Mouse (Mus musculus): ENCODE measurements around the gene Swsap1. TPM values are rescaled to one million over a fixed set of nuclear protein-coding genes. Genes with fewer than 3 reads are reported as not detected.

The Swsap1 gene
- polyA plus RNA-seq, 1 experiment: 8.9 TPM

DNA sequence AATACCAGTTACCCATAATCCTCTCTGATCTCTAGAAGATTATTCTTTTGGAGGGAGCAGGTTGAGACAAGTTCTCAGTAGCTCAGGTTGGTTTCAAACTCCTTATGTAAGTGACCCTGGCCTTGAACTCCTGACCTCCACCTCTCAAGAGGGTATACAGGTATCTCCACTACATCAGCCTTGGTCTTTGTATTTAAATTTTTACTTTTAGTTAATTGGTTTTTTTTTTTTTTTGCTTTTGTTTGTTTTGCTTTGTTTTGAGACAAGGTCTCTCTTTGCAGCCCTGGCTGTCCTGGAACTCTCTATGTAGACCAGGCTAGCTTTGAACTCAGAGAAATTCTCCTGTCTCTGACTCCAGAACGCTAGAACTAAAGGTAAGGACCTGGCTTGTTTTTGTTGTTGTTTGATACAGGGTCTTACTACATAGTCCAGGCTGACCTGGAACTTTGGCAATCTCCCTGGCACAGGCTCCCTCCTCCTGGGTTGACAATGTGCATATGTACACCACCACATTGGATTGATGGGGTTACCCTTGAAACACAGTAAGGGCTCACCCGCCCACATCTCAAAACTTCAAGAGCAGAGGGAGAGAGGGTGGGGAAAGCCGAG is 32.0 kb upstream of the Swsap1 start:
- Histone ChIP-seq H3K27me3 (ENCODE audit: control insufficient read depth, insufficient read depth, insufficient read length) (no peaks in the 10 kb centered on the region), H3K4me3 (no peak overlapping the region), H3K36me3 (ENCODE audit: control insufficient read depth, insufficient read depth) (no peaks in the 10 kb centered on the region), H3K4me2 (ENCODE audit: low read depth) (peak overlapping the region; percentile 37), H3ac (ENCODE audit: control insufficient read depth, insufficient read length) (no peak overlapping the region), H3K79me2 (ENCODE audit: control insufficient read depth, insufficient read depth) (no peaks in the 10 kb centered on the region)
- TF ChIP-seq E2F4 (IDR thresholded peaks at IDR 0.05; ENCODE audit: insufficient read depth) (no peak), MAX (IDR thresholded peaks at IDR 0.05; ENCODE audit: low read depth) (no peak), TCF3 (IDR thresholded peaks at IDR 0.05; ENCODE audit: insufficient read length, low read depth) (no peak), MYOG (IDR thresholded peaks at IDR 0.05; ENCODE audit: control insufficient read depth in 1 of 3, insufficient read depth in 1 of 3, insufficient read length in 2 of 3, low read depth in 2 of 3) (no peak), POLR2A (IDR thresholded peaks at IDR 0.05; ENCODE audit: insufficient read length, low read depth) (no peak), USF1 (IDR thresholded peaks at IDR 0.05; ENCODE audit: low read depth) (no peak), MYOD1 (IDR thresholded peaks at IDR 0.05; ENCODE audit: control insufficient read depth in 1 of 3, insufficient read length in 2 of 3, low read depth in 2 of 3) (no peak), REST (IDR thresholded peaks at IDR 0.05; ENCODE audit: insufficient read depth, insufficient read length) (no peak), TCF12 (IDR thresholded peaks at IDR 0.05; ENCODE audit: insufficient read depth, poor library complexity, severe bottlenecking) (no peak), CEBPB (IDR thresholded peaks at IDR 0.05; ENCODE audit: insufficient read depth, poor library complexity, severe bottlenecking) (no peak), POLR2AphosphoS2 (IDR thresholded peaks at IDR 0.05; ENCODE audit: insufficient read length, low read depth) (no peak), SRF (IDR thresholded peaks at IDR 0.05; ENCODE audit: control insufficient read depth, insufficient read length, low read depth) (no peak)

DNA sequence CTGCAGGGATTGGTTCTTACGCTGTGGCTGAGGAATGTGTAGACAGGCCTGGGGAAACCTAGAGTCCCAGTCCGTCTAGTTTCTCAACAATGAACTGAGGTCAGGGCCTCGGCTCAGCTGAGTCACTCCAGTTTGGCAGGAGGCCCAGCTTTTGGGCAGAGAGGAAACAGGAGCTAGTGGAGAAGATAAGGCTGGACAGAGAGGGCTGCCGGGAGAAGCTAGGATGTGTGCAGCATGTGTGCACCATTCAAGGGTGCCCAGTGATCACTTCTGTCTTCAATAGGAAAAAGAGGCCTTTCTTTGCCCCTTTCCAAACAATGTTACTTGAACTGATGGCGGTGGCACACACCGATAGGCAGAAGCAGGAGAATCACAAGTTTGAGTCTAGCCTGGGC is 31.5 kb upstream of the Swsap1 start:
- no peak overlapping the region for H3K4me3 ChIP-seq
- H3K36me3 ChIP-seq (ENCODE audit: control insufficient read depth, insufficient read depth): no peaks in the 10 kb centered on the region
- no peak for TF ChIP-seq TCF3 (IDR thresholded peaks at IDR 0.05; ENCODE audit: insufficient read length, low read depth)
- no peak for TF ChIP-seq MAX (IDR thresholded peaks at IDR 0.05; ENCODE audit: low read depth)
- no peak for TF ChIP-seq USF1 (IDR thresholded peaks at IDR 0.05; ENCODE audit: low read depth)
- TF ChIP-seq CEBPB (IDR thresholded peaks at IDR 0.05; ENCODE audit: insufficient read depth, poor library complexity, severe bottlenecking): peak; percentile 37
- no peak for TF ChIP-seq MYOG (IDR thresholded peaks at IDR 0.05; ENCODE audit: control insufficient read depth in 1 of 3, insufficient read depth in 1 of 3, insufficient read length in 2 of 3, low read depth in 2 of 3)
- no peak for TF ChIP-seq TCF12 (IDR thresholded peaks at IDR 0.05; ENCODE audit: insufficient read depth, poor library complexity, severe bottlenecking)
- no peak for TF ChIP-seq REST (IDR thresholded peaks at IDR 0.05; ENCODE audit: insufficient read depth, insufficient read length)
- TF ChIP-seq MYOD1 (IDR thresholded peaks at IDR 0.05; ENCODE audit: control insufficient read depth in 1 of 3, insufficient read length in 2 of 3, low read depth in 2 of 3): no peak
- no peaks in the 10 kb centered on the region for H3K79me2 ChIP-seq (ENCODE audit: control insufficient read depth, insufficient read depth)
- no peak overlapping the region for H3ac ChIP-seq (ENCODE audit: control insufficient read depth, insufficient read length)
- H3K4me2 ChIP-seq (ENCODE audit: low read depth): peak overlapping the region; percentile 14
- H3K27me3 ChIP-seq (ENCODE audit: control insufficient read depth, insufficient read depth, insufficient read length): no peaks in the 10 kb centered on the region

DNA sequence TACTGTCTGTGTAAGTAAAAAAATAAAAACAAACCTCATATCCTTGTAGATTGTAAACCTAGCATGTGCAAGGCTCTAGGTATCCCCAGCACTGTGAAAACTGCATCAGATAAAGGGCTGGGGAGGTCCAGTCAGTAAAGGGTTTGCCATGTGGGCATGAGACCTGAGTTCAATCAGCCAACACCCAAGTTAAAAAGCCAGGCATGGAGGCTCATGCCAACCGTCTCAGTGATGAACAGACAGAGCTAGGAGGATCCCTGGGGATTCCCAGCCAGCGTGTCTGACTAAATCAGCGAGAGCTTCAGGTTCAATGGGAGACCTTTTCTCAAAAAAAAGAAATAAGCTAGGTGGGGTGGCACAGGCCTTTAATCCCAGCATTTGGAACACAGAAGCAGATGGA is 30.5 kb upstream of the Swsap1 start:
- Histone ChIP-seq H3K4me3 (no peak overlapping the region), H3K4me2 (ENCODE audit: low read depth) (no peak overlapping the region), H3K27me3 (ENCODE audit: control insufficient read depth, insufficient read depth, insufficient read length) (no peaks in the 10 kb centered on the region), H3ac (ENCODE audit: control insufficient read depth, insufficient read length) (no peak overlapping the region), H3K36me3 (ENCODE audit: control insufficient read depth, insufficient read depth) (no peaks in the 10 kb centered on the region), H3K79me2 (ENCODE audit: control insufficient read depth, insufficient read depth) (no peaks in the 10 kb centered on the region)
- TF ChIP-seq MAX (IDR thresholded peaks at IDR 0.05; ENCODE audit: low read depth) (no peak), REST (IDR thresholded peaks at IDR 0.05; ENCODE audit: insufficient read depth, insufficient read length) (no peak), SRF (IDR thresholded peaks at IDR 0.05; ENCODE audit: control insufficient read depth, insufficient read length, low read depth) (no peak), TCF12 (IDR thresholded peaks at IDR 0.05; ENCODE audit: insufficient read depth, poor library complexity, severe bottlenecking) (no peak), POLR2AphosphoS2 (IDR thresholded peaks at IDR 0.05; ENCODE audit: insufficient read length, low read depth) (no peak), MYOD1 (IDR thresholded peaks at IDR 0.05; ENCODE audit: control insufficient read depth in 1 of 3, insufficient read length in 2 of 3, low read depth in 2 of 3) (no peak), MYOG (IDR thresholded peaks at IDR 0.05; ENCODE audit: control insufficient read depth in 1 of 3, insufficient read depth in 1 of 3, insufficient read length in 2 of 3, low read depth in 2 of 3) (no peak), TCF3 (IDR thresholded peaks at IDR 0.05; ENCODE audit: insufficient read length, low read depth) (no peak), E2F4 (IDR thresholded peaks at IDR 0.05; ENCODE audit: insufficient read depth) (no peak)

DNA sequence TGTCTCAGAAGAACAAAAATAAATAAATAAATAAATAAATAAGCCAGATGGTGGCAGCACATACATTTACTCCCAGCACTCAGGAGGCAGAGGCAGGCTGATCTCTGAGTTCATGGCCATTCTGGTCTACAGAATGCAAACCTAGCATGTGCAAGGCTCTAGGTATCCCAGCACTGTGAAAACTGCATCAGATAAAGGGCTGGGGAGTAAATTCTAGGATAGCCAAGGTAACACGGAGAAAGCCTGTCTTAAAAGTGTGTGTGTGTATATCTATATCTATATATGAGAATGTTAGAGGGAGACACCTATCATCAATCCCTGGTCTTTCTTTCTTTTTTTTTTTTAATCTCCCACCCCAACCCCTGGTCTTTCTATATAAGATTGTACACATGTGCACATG is 30.0 kb upstream of the Swsap1 start:
- no peaks in the 10 kb centered on the region for H3K27me3 ChIP-seq (ENCODE audit: control insufficient read depth, insufficient read depth, insufficient read length)
- no peaks in the 10 kb centered on the region for H3K36me3 ChIP-seq (ENCODE audit: control insufficient read depth, insufficient read depth)
- TF ChIP-seq SRF (IDR thresholded peaks at IDR 0.05; ENCODE audit: control insufficient read depth, insufficient read length, low read depth) (no peak), POLR2AphosphoS2 (IDR thresholded peaks at IDR 0.05; ENCODE audit: insufficient read length, low read depth) (no peak)
- H3K4me2 ChIP-seq (ENCODE audit: low read depth): peak overlapping the region; percentile 90
- no peak overlapping the region for H3ac ChIP-seq (ENCODE audit: control insufficient read depth, insufficient read length)
- H3K79me2 ChIP-seq (ENCODE audit: control insufficient read depth, insufficient read depth): no peaks in the 10 kb centered on the region
- H3K4me3 ChIP-seq: no peak overlapping the region

DNA sequence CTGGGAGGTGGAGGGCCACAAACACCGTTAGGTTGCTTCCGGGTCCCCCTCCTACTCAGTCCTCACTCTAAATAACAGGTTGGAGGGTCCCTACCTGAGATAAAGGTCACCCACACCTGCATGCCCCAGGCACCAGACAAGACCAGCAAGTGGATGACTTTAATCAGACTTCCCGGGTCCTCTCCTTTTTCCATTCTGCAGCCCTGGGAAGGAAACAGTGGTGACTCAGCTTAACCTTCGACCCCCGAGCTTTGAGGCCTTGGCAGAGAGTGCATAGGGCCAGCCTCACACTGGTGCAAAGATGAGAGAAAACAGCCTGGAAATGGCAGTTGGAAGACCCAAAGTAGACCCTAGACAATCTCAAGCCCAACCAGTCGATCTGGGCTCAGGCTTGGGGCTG is 29.4 kb upstream of the Swsap1 start:
- H3K27me3 ChIP-seq (ENCODE audit: control insufficient read depth, insufficient read depth, insufficient read length): no peaks in the 10 kb centered on the region
- no peaks in the 10 kb centered on the region for H3K36me3 ChIP-seq (ENCODE audit: control insufficient read depth, insufficient read depth)
- no peak for TF ChIP-seq MYOD1 (IDR thresholded peaks at IDR 0.05; ENCODE audit: control insufficient read depth in 1 of 3, insufficient read length in 2 of 3, low read depth in 2 of 3)
- no peak for TF ChIP-seq POLR2AphosphoS2 (IDR thresholded peaks at IDR 0.05; ENCODE audit: insufficient read length, low read depth)
- TF ChIP-seq USF1 (IDR thresholded peaks at IDR 0.05; ENCODE audit: low read depth): no peak
- TF ChIP-seq POLR2A (IDR thresholded peaks at IDR 0.05; ENCODE audit: insufficient read length, low read depth): no peak
- no peak for TF ChIP-seq MYOG (IDR thresholded peaks at IDR 0.05; ENCODE audit: control insufficient read depth in 1 of 3, insufficient read depth in 1 of 3, insufficient read length in 2 of 3, low read depth in 2 of 3)
- no peak for TF ChIP-seq TCF3 (IDR thresholded peaks at IDR 0.05; ENCODE audit: insufficient read length, low read depth)
- TF ChIP-seq REST (IDR thresholded peaks at IDR 0.05; ENCODE audit: insufficient read depth, insufficient read length): no peak
- TF ChIP-seq E2F4 (IDR thresholded peaks at IDR 0.05; ENCODE audit: insufficient read depth): no peak
- no peak for TF ChIP-seq CEBPB (IDR thresholded peaks at IDR 0.05; ENCODE audit: insufficient read depth, poor library complexity, severe bottlenecking)
- no peak for TF ChIP-seq MAX (IDR thresholded peaks at IDR 0.05; ENCODE audit: low read depth)
- TF ChIP-seq SRF (IDR thresholded peaks at IDR 0.05; ENCODE audit: control insufficient read depth, insufficient read length, low read depth): no peak
- no peak for TF ChIP-seq TCF12 (IDR thresholded peaks at IDR 0.05; ENCODE audit: insufficient read depth, poor library complexity, severe bottlenecking)
- peak overlapping the region; percentile 90 for H3K4me2 ChIP-seq (ENCODE audit: low read depth)
- no peak overlapping the region for H3ac ChIP-seq (ENCODE audit: control insufficient read depth, insufficient read length)
- no peaks in the 10 kb centered on the region for H3K79me2 ChIP-seq (ENCODE audit: control insufficient read depth, insufficient read depth)
- H3K4me3 ChIP-seq: peak overlapping the region; percentile 30

Data from myocyte (in vitro differentiated cells).